Comparison of ENCODE assay signal across 14 mouse cellular contexts in genomic region chr15:78989152-78990092, GRCm38 (mm10). TPM values are rescaled to one million over a fixed set of nuclear protein-coding genes. Genes with fewer than 3 reads are reported as not detected.
A peak's percentile ranks its signal among the peaks of the same experiment; 100 is the strongest.
DNase-seq lines count a peak whose midpoint lies in the region; ATAC-seq lines count a peak whose summit lies in the region.
"Had no signal": no experiment of that assay in that cellular context is flagged by ENCODE, and none has a peak within 500 bp of the region (broad histone marks: within the 10 kb centered on the region; RNA-seq: fewer than 3 reads in every experiment).

No protein-coding gene starts in this region.

- peaks cover 16% of the 10 kb centered on the region for H3K4me1 ChIP-seq in forebrain, embryonic 12.5 days
- no peaks in the 10 kb centered on the region for H3K4me1 ChIP-seq in forebrain, embryonic 11.5 days (replicated peaks; ENCODE audit: control insufficient read depth, insufficient read depth, low read length)
- H3K4me1 ChIP-seq in heart, embryonic 14.5 days (ENCODE audit: control insufficient read depth in 2 of 2, insufficient read depth in 2 of 2, low read length in 2 of 2), result peaks cover 42 to 51% of the 10 kb centered on the region in 2 experiments
- peaks cover 14% of the 10 kb centered on the region for H3K4me1 ChIP-seq in midbrain, embryonic 12.5 days
- H3K4me1 ChIP-seq in midbrain, embryonic 13.5 days (replicated peaks), result peaks cover 19% of the 10 kb centered on the region

- H3K4me2 ChIP-seq in forebrain, embryonic 12.5 days, result no peak overlapping the region
- no peak overlapping the region for H3K4me2 ChIP-seq in forebrain, embryonic 11.5 days (ENCODE audit: low read depth, low read length, severe bottlenecking)
- H3K4me2 ChIP-seq in heart, embryonic 14.5 days (ENCODE audit: low read length), result no peak overlapping the region
- no peak overlapping the region for H3K4me2 ChIP-seq in midbrain, embryonic 12.5 days (replicated peaks)
- H3K4me2 ChIP-seq in midbrain, embryonic 13.5 days (replicated peaks), result no peak overlapping the region
- H3K4me2 ChIP-seq: liver, embryonic 12.5 days; lung, embryonic 15.5 days had no signal

- H3K9ac ChIP-seq in forebrain, embryonic 12.5 days, result 0 out of 2 replicates have a peak overlapping the region, but pooled peaks have one; percentile 4
- H3K9ac ChIP-seq in forebrain, embryonic 11.5 days (ENCODE audit: low read length), result no peak overlapping the region
- H3K9ac ChIP-seq in heart, embryonic 14.5 days (ENCODE audit: low read length), result peak overlapping the region; percentile 41; the same call in 1 of the 2 replicates
- no peak overlapping the region for H3K9ac ChIP-seq in midbrain, embryonic 12.5 days (replicated peaks)
- H3K9ac ChIP-seq in midbrain, embryonic 13.5 days (replicated peaks), result no peak overlapping the region
- H3K9ac ChIP-seq: liver, embryonic 12.5 days; lung, embryonic 15.5 days had no signal

- intact Hi-C loops in heart, postnatal 10 days (cut with DNase I), result no loop called here

- H3K9me3 ChIP-seq in forebrain, embryonic 12.5 days, result no peaks in the 10 kb centered on the region
- H3K9me3 ChIP-seq in forebrain, embryonic 11.5 days (ENCODE audit: control insufficient read depth, low read length), result no peaks in the 10 kb centered on the region
- H3K9me3 ChIP-seq in heart, embryonic 14.5 days (ENCODE audit: control insufficient read depth, low read length), result no peaks in the 10 kb centered on the region
- no peaks in the 10 kb centered on the region for H3K9me3 ChIP-seq in midbrain, embryonic 12.5 days
- H3K9me3 ChIP-seq in midbrain, embryonic 13.5 days, result no peaks in the 10 kb centered on the region
- H3K9me3 ChIP-seq: liver, embryonic 12.5 days; lung, embryonic 15.5 days had no signal

- H3K4me3 ChIP-seq in forebrain, embryonic 12.5 days (replicated peaks), result no peak overlapping the region
- H3K4me3 ChIP-seq in forebrain, embryonic 11.5 days (ENCODE audit: low read depth, low read length), result no peak overlapping the region
- H3K4me3 ChIP-seq in heart, embryonic 14.5 days (ENCODE audit: control insufficient read depth in 1 of 2, insufficient read depth in 1 of 2, low read depth in 1 of 2, low read length in 2 of 2), result no peak overlapping the region
- no peak overlapping the region for H3K4me3 ChIP-seq in midbrain, embryonic 12.5 days
- no peak overlapping the region for H3K4me3 ChIP-seq in midbrain, embryonic 13.5 days (replicated peaks)
- H3K4me3 ChIP-seq: liver, embryonic 12.5 days; lung, embryonic 15.5 days had no signal

- no peaks in the 10 kb centered on the region for H3K27me3 ChIP-seq in forebrain, embryonic 12.5 days
- no peaks in the 10 kb centered on the region for H3K27me3 ChIP-seq in forebrain, embryonic 11.5 days (ENCODE audit: control insufficient read depth, insufficient read depth, low read length)
- no peaks in the 10 kb centered on the region for H3K27me3 ChIP-seq in heart, embryonic 14.5 days (ENCODE audit: control insufficient read depth, insufficient read depth, low read length)
- H3K27me3 ChIP-seq in midbrain, embryonic 12.5 days, result no peaks in the 10 kb centered on the region
- H3K27me3 ChIP-seq in midbrain, embryonic 13.5 days, result no peaks in the 10 kb centered on the region
- H3K27me3 ChIP-seq: liver, embryonic 12.5 days; lung, embryonic 15.5 days had no signal

- peak; percentile 74 to 86 for DNase-seq in adrenal gland, adult (ENCODE audit: inconsistent age in 2 of 2, low spot score in 1 of 2)
- no peak for DNase-seq in adrenal gland, postnatal 25 days
- DNase-seq in forebrain, embryonic 11.5 days (ENCODE audit: low spot score), result no peak
- DNase-seq in heart, postnatal 10 days, result no peak
- DNase-seq: embryo, embryonic 11 days; thymus, adult 18-20 months had no signal

- WGBS in forebrain, embryonic 12.5 days, result 89% methylated on average over 14 of the region's 14 CpGs
- 88% methylated on average over 14 of the region's 14 CpGs for WGBS in forebrain, embryonic 11.5 days
- WGBS in heart, embryonic 14.5 days, result 73% methylated on average over 14 of the region's 14 CpGs
- 89% methylated on average over 14 of the region's 14 CpGs for WGBS in midbrain, embryonic 12.5 days
- whole genome bisulfite sequencing in midbrain, embryonic 13.5 days, result 91% methylated on average over 14 of the region's 14 CpGs

- H3K36me3 ChIP-seq in forebrain, embryonic 12.5 days (replicated peaks), result peaks cover 61% of the 10 kb centered on the region
- H3K36me3 ChIP-seq in forebrain, embryonic 11.5 days (ENCODE audit: control insufficient read depth, insufficient read depth, low read length), result peaks cover 12% of the 10 kb centered on the region
- H3K36me3 ChIP-seq in heart, embryonic 14.5 days (ENCODE audit: control insufficient read depth, insufficient read depth, low read length), result peaks cover 56% of the 10 kb centered on the region
- peaks cover 67% of the 10 kb centered on the region for H3K36me3 ChIP-seq in midbrain, embryonic 12.5 days
- peaks cover 64% of the 10 kb centered on the region for H3K36me3 ChIP-seq in midbrain, embryonic 13.5 days

- peak overlapping the region; percentile 68; the same call in 1 of the 2 replicates for H3K27ac ChIP-seq in forebrain, embryonic 12.5 days
- no peak overlapping the region for H3K27ac ChIP-seq in forebrain, embryonic 11.5 days (ENCODE audit: low read depth, low read length)
- H3K27ac ChIP-seq in heart, embryonic 14.5 days (replicated peaks in 1 of 2; ENCODE audit: control insufficient read depth in 1 of 2, insufficient read depth in 1 of 2, low read depth in 2 of 2, low read length in 2 of 2), result peak overlapping the region; percentile 28 to 62; a peak in 3 of 4 replicates
- H3K27ac ChIP-seq in midbrain, embryonic 12.5 days (replicated peaks), result peak overlapping the region; percentile 35; the same call in 1 of the 2 replicates
- H3K27ac ChIP-seq in midbrain, embryonic 13.5 days, result no peak overlapping the region
- H3K27ac ChIP-seq: liver, embryonic 12.5 days had no signal

- ATAC-seq in forebrain, embryonic 12.5 days (ENCODE audit: low FRiP score), result no peak
- ATAC-seq in forebrain, embryonic 11.5 days (replicated peaks; ENCODE audit: low FRiP score), result no peak
- ATAC-seq in heart, embryonic 14.5 days (ENCODE audit: insufficient number of reproducible peaks, insufficient read depth, low FRiP score, low read depth), result no peak
- no peak for ATAC-seq in midbrain, embryonic 12.5 days (ENCODE audit: low FRiP score, low read depth)
- no peak for ATAC-seq in midbrain, embryonic 13.5 days
- ATAC-seq: liver, embryonic 12.5 days had no signal

RNA-seq across cellular contexts. Expression of gene H1f0, which starts 38.8 kb away (rescaled TPM):
- 159 and 217 TPM in 2 replicates for total RNA-seq in adrenal gland, postnatal 25 days (2021)
- 638 and 696 TPM in 2 replicates for polyA plus RNA-seq in forebrain, embryonic 12.5 days (2016; fragmentation: Nextera tagmentation; extraction: Ambion mirVana)
- 349 and 396 TPM in 2 replicates for polyA plus RNA-seq in forebrain, embryonic 11.5 days (2014; fragmentation: Nextera tagmentation; extraction: Ambion mirVana)
- polyA plus RNA-seq in heart, embryonic 14.5 days (2014; fragmentation: Nextera tagmentation; extraction: Ambion mirVana), result 102 and 117 TPM in 2 replicates
- total RNA-seq in heart, postnatal 10 days (2021), result 100 to 1,000 TPM; 208 to 227 TPM
- polyA plus RNA-seq in midbrain, embryonic 12.5 days (2016; fragmentation: Nextera tagmentation; extraction: Ambion mirVana), result 547 and 575 TPM in 2 replicates
- 329 and 351 TPM in 2 replicates for polyA plus RNA-seq in midbrain, embryonic 13.5 days (2015; fragmentation: Nextera tagmentation; extraction: Ambion mirVana)

RNA-seq across cellular contexts. Expression of gene Triobp, which starts 41.9 kb away (rescaled TPM):
- total RNA-seq in adrenal gland, postnatal 25 days (2021), result 113 and 114 TPM in 2 replicates
- 40.4 and 46.9 TPM in 2 replicates for polyA plus RNA-seq in forebrain, embryonic 12.5 days (2016; fragmentation: Nextera tagmentation; extraction: Ambion mirVana)
- 55.9 and 60.1 TPM in 2 replicates for polyA plus RNA-seq in forebrain, embryonic 11.5 days (2014; fragmentation: Nextera tagmentation; extraction: Ambion mirVana)
- polyA plus RNA-seq in heart, embryonic 14.5 days (2014; fragmentation: Nextera tagmentation; extraction: Ambion mirVana), result 34.9 and 41.1 TPM in 2 replicates
- 10 to 100 TPM; 49.2 to 58.0 TPM for total RNA-seq in heart, postnatal 10 days (2021)
- polyA plus RNA-seq in midbrain, embryonic 12.5 days (2016; fragmentation: Nextera tagmentation; extraction: Ambion mirVana), result 40.0 and 45.0 TPM in 2 replicates
- 38.3 and 42.6 TPM in 2 replicates for polyA plus RNA-seq in midbrain, embryonic 13.5 days (2015; fragmentation: Nextera tagmentation; extraction: Ambion mirVana)

RNA-seq across cellular contexts. Expression of gene Galr3, which starts 52.3 kb away (rescaled TPM):
- total RNA-seq in adrenal gland, postnatal 25 days (2021), result 0.39 TPM in 1 of 2 replicates, not detected in the other
- polyA plus RNA-seq in forebrain, embryonic 12.5 days (2016; fragmentation: Nextera tagmentation; extraction: Ambion mirVana), result not detected in 2 replicates
- polyA plus RNA-seq in forebrain, embryonic 11.5 days (2014; fragmentation: Nextera tagmentation; extraction: Ambion mirVana), result not detected in 2 replicates
- polyA plus RNA-seq in heart, embryonic 14.5 days (2014; fragmentation: Nextera tagmentation; extraction: Ambion mirVana), result not detected in 2 replicates
- not detected for total RNA-seq in heart, postnatal 10 days (2021)
- not detected in 2 replicates for polyA plus RNA-seq in midbrain, embryonic 12.5 days (2016; fragmentation: Nextera tagmentation; extraction: Ambion mirVana)
- not detected in 2 replicates for polyA plus RNA-seq in midbrain, embryonic 13.5 days (2015; fragmentation: Nextera tagmentation; extraction: Ambion mirVana)
- total RNA-seq: left cerebral cortex, postnatal 36 days had no signal
- polyA plus RNA-seq: lung, embryonic 15.5 days; neural tube, embryonic 14.5 days had no signal

RNA-seq across cellular contexts. Expression of gene Nol12, which starts 54.7 kb away (rescaled TPM):
- total RNA-seq in adrenal gland, postnatal 25 days (2021), result 42.7 and 44.0 TPM in 2 replicates
- polyA plus RNA-seq in forebrain, embryonic 12.5 days (2016; fragmentation: Nextera tagmentation; extraction: Ambion mirVana), result 53.5 and 56.4 TPM in 2 replicates
- 56.8 and 62.6 TPM in 2 replicates for polyA plus RNA-seq in forebrain, embryonic 11.5 days (2014; fragmentation: Nextera tagmentation; extraction: Ambion mirVana)
- 30.5 and 32.6 TPM in 2 replicates for polyA plus RNA-seq in heart, embryonic 14.5 days (2014; fragmentation: Nextera tagmentation; extraction: Ambion mirVana)
- 10 to 100 TPM; 17.8 to 18.9 TPM for total RNA-seq in heart, postnatal 10 days (2021)
- polyA plus RNA-seq in midbrain, embryonic 12.5 days (2016; fragmentation: Nextera tagmentation; extraction: Ambion mirVana), result 50.2 and 59.6 TPM in 2 replicates
- 53.1 and 58.0 TPM in 2 replicates for polyA plus RNA-seq in midbrain, embryonic 13.5 days (2015; fragmentation: Nextera tagmentation; extraction: Ambion mirVana)

Comparison
In these comparisons a context has a peak if more than half of its experiments do, and no peak if none do; other contexts are left out.
1. DNase-seq: peak in adrenal gland, adult (2 of 2); none in adrenal gland, postnatal 25 days (single experiment), forebrain, embryonic 11.5 days (single experiment) and heart, postnatal 10 days (0 of 2).
2. H3K27ac ChIP-seq: peak in forebrain, embryonic 12.5 days (single experiment), heart, embryonic 14.5 days (2 of 2) and midbrain, embryonic 12.5 days (single experiment); none in forebrain, embryonic 11.5 days (single experiment) and midbrain, embryonic 13.5 days (single experiment).
3. H3K9ac ChIP-seq: peak in forebrain, embryonic 12.5 days (single experiment) and heart, embryonic 14.5 days (single experiment); none in forebrain, embryonic 11.5 days (single experiment), midbrain, embryonic 12.5 days (single experiment) and midbrain, embryonic 13.5 days (single experiment).